Mouse (Mus musculus): ENCODE results near the gene Ypel4. TPM values are rescaled to one million over a fixed set of nuclear protein-coding genes. Genes with fewer than 3 reads are reported as not detected.

Ypel4 gene
- total RNA-seq (2021), result 10 to 100 TPM; 92.2 to 93.5 TPM
- long read RNA-seq, experiment 1, transcript Ypel4-204 (4 exons, 1,813 nt), result minor isoform, 8 of 79 reads
- long read RNA-seq, experiment 1, transcript Ypel4-201 (5 exons, 1,676 nt), result major isoform, 24 of 79 reads
- long read RNA-seq, experiment 1, partial matches to known transcripts, result 35 of 79 reads
- long read RNA-seq, experiment 1, other reads (novel, unspliced or antisense), result 12 of 79 reads
- long read RNA-seq, experiment 2, transcript Ypel4-201 (5 exons, 1,676 nt), result major isoform, 11 of 30 reads
- long read RNA-seq, experiment 2, partial matches to known transcripts, result 12 of 30 reads
- long read RNA-seq, experiment 2, other reads (novel, unspliced or antisense), result 4 of 30 reads

GRCm38 (mm10) chr2:84733579-84734300 is at the start of gene Ypel4:
Gene Ypel4, plus strand, starts transcription at chr2:84734058.
- peak; percentile 57 to 78 for DNase-seq (ENCODE audit: low spot score in 2 of 2)

GRCm38 (mm10) chr2:84688080-84688844 is 45.6 kb upstream of the Ypel4 start:
- DNase-seq (ENCODE audit: low spot score in 2 of 2), result no peak

- no peak for DNase-seq (ENCODE audit: low spot score in 2 of 2)
Measured at GRCm38 (mm10) chr2:84690050-84690449, 43.8 kb upstream of the Ypel4 start.

GRCm38 (mm10) chr2:84695007-84695695 is 38.7 kb upstream of the Ypel4 start:
- DNase-seq (ENCODE audit: low spot score in 2 of 2), result no peak

GRCm38 (mm10) chr2:84703497-84703896 is 30.4 kb upstream of the Ypel4 start:
- no peak for DNase-seq (ENCODE audit: low spot score in 2 of 2)

- DNase-seq (ENCODE audit: low spot score in 2 of 2), result no peak
Measured at GRCm38 (mm10) chr2:84704329-84704728, 29.5 kb upstream of the Ypel4 start.

- no peak for DNase-seq (ENCODE audit: low spot score in 2 of 2)
Measured at GRCm38 (mm10) chr2:84705295-84705694, 28.6 kb upstream of the Ypel4 start.

GRCm38 (mm10) chr2:84707523-84707922 is 26.3 kb upstream of the Ypel4 start:
- DNase-seq (ENCODE audit: low spot score in 2 of 2), result no peak

GRCm38 (mm10) chr2:84711898-84712297 is 22.0 kb upstream of the Ypel4 start:
- no peak for DNase-seq (ENCODE audit: low spot score in 2 of 2)

GRCm38 (mm10) chr2:84714422-84714810 is 19.4 kb upstream of the Ypel4 start:
- no peak for DNase-seq (ENCODE audit: low spot score in 2 of 2)

GRCm38 (mm10) chr2:84714811-84715561 is 18.9 kb upstream of the Ypel4 start, which contains the start of gene Zdhhc5:
Gene Zdhhc5, minus strand, starts transcription at chr2:84715180.
- peak; percentile 95 to 98 for DNase-seq (ENCODE audit: low spot score in 2 of 2)

- DNase-seq (ENCODE audit: low spot score in 2 of 2), result peak; percentile 51 to 63
Measured at GRCm38 (mm10) chr2:84715562-84716361, 18.1 kb upstream of the Ypel4 start.

GRCm38 (mm10) chr2:84716423-84717355 is 17.2 kb upstream of the Ypel4 start:
- no peak for DNase-seq (ENCODE audit: low spot score in 2 of 2)

GRCm38 (mm10) chr2:84717357-84717756 is 16.5 kb upstream of the Ypel4 start:
- no peak for DNase-seq (ENCODE audit: low spot score in 2 of 2)

- DNase-seq (ENCODE audit: low spot score in 2 of 2), result no peak
Measured at GRCm38 (mm10) chr2:84720718-84721117, 13.1 kb upstream of the Ypel4 start.

- DNase-seq (ENCODE audit: low spot score in 2 of 2), result no peak
Measured at GRCm38 (mm10) chr2:84721182-84721581, 12.7 kb upstream of the Ypel4 start.

- DNase-seq (ENCODE audit: low spot score in 2 of 2), result no peak
Measured at GRCm38 (mm10) chr2:84723856-84724255, 10.0 kb upstream of the Ypel4 start.

GRCm38 (mm10) chr2:84725770-84726169 is 8.1 kb upstream of the Ypel4 start:
- no peak for DNase-seq (ENCODE audit: low spot score in 2 of 2)
